ENCODE assay signal across 13 mouse cellular contexts in genomic region chr1:3121745-3122144, GRCm38 (mm10).
"Had no signal": no experiment of that assay in that cellular context is flagged by ENCODE, and none has a peak within 500 bp of the region (broad histone marks: within the 10 kb centered on the region; RNA-seq: fewer than 3 reads in every experiment).

No protein-coding gene starts in this region.

- H3K4me2 ChIP-seq: kidney, embryonic 15.5 days; liver, embryonic 15.5 days; midbrain, embryonic 12.5 days; midbrain, embryonic 15.5 days; neural tube, embryonic 12.5 days; neural tube, embryonic 15.5 days had no signal

- ATAC-seq: midbrain, embryonic 15.5 days had no signal

- H3K4me1 ChIP-seq: kidney, embryonic 15.5 days; liver, embryonic 15.5 days; midbrain, embryonic 12.5 days; midbrain, embryonic 15.5 days; neural tube, embryonic 12.5 days had no signal

- H3K4me3 ChIP-seq: kidney, embryonic 15.5 days; left cerebral cortex, adult 2 months; liver, embryonic 15.5 days; midbrain, embryonic 12.5 days; midbrain, embryonic 15.5 days; neural tube, embryonic 12.5 days; neural tube, embryonic 15.5 days had no signal

- H3K9ac ChIP-seq: kidney, embryonic 15.5 days; liver, embryonic 15.5 days; midbrain, embryonic 12.5 days; midbrain, embryonic 15.5 days; neural tube, embryonic 12.5 days; neural tube, embryonic 15.5 days had no signal

- DNase-seq: lung, adult 18-20 months; thymus, adult 2 months; thymus, postnatal 14 days; thymus, postnatal 4 days had no signal

- H3K27ac ChIP-seq: kidney, embryonic 15.5 days; left cerebral cortex, adult 2 months; liver, embryonic 15.5 days; macrophage; midbrain, embryonic 12.5 days; midbrain, embryonic 15.5 days; neural tube, embryonic 12.5 days; neural tube, embryonic 15.5 days; stomach, postnatal 0 days had no signal

- H3K27me3 ChIP-seq: kidney, embryonic 15.5 days; liver, embryonic 15.5 days; midbrain, embryonic 12.5 days; midbrain, embryonic 15.5 days; neural tube, embryonic 12.5 days; neural tube, embryonic 15.5 days had no signal

- H3K9me3 ChIP-seq: kidney, embryonic 15.5 days; liver, embryonic 15.5 days; midbrain, embryonic 12.5 days; midbrain, embryonic 15.5 days; neural tube, embryonic 12.5 days; neural tube, embryonic 15.5 days had no signal

- H3K36me3 ChIP-seq: kidney, embryonic 15.5 days; liver, embryonic 15.5 days; midbrain, embryonic 12.5 days; midbrain, embryonic 15.5 days; neural tube, embryonic 12.5 days; neural tube, embryonic 15.5 days had no signal
